Mouse (Mus musculus) cortical plate, adult 2 months (tissue): ENCODE data around the gene Znfx1.

Source experiments
- CTCF ChIP-seq: fragments of 200-500 bp; IDR thresholded peaks from 2 replicates; pipeline ENCODE4 v1.5.1; 2011; ENCODE audit warnings: mild to moderate bottlenecking, control low read depth, low read length; ENCODE audit not compliant: insufficient read depth; ENCODE audit errors: extremely low read depth
- POLR2A ChIP-seq: fragments of 200-500 bp; IDR thresholded peaks from 2 replicates; pipeline ENCODE4 v1.6.1; 2011; ENCODE audit warnings: mild to moderate bottlenecking, low read length, control low read depth; ENCODE audit not compliant: insufficient read depth; ENCODE audit errors: extremely low read depth

DNA sequence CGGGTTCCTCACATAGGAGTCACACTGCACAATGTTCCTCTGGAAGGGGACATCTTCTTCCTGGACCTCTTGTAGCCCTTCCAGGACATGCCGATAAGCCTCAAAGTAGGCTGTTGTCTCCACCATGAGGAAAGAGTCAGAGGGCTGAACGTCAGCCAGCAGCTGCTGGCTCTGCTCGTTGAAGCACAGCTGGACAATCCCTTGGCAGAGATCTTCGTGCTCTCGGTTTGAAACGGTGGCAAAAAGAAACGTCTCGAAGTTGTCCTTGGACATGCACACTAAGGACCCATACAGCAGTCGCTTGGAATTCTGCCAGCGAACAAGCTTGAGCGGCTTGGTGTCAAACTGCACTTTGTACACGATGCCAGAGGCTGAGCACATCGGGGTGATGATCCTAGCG lies 7.4 kb downstream of the Znfx1 start:
- no peak for TF ChIP-seq CTCF
- TF ChIP-seq POLR2A: no peak
